Mouse (Mus musculus) cortical plate, adult 2 months (tissue): Measurements from ENCODE around the gene Grn. TPM values are rescaled to one million over a fixed set of nuclear protein-coding genes. Genes with fewer than 3 reads are reported as not detected.

Source experiments
- H3K27ac ChIP-seq: fragments of 200-500 bp; 2 replicates; pipeline ENCODE4 v1.5.1; 2012; ENCODE audit warnings: low read length, control low read depth, inconsistent platforms; ENCODE audit not compliant: insufficient read depth
- H3K4me1 ChIP-seq: fragments of 200-500 bp; 2 replicates; pipeline ENCODE4 v1.6.1; 2011; ENCODE audit warnings: low read length; ENCODE audit not compliant: control insufficient read depth, insufficient read depth
- H3K4me3 ChIP-seq: fragments of 200-500 bp; 2 replicates; pipeline ENCODE4 v1.5.1; 2011; ENCODE audit warnings: mild to moderate bottlenecking, low read length, control low read depth; ENCODE audit not compliant: insufficient read depth
- CTCF ChIP-seq: fragments of 200-500 bp; IDR thresholded peaks from 2 replicates; pipeline ENCODE4 v1.5.1; 2011; ENCODE audit warnings: mild to moderate bottlenecking, control low read depth, low read length; ENCODE audit not compliant: insufficient read depth; ENCODE audit errors: extremely low read depth
- POLR2A ChIP-seq: fragments of 200-500 bp; IDR thresholded peaks from 2 replicates; pipeline ENCODE4 v1.6.1; 2011; ENCODE audit warnings: mild to moderate bottlenecking, low read length, control low read depth; ENCODE audit not compliant: insufficient read depth; ENCODE audit errors: extremely low read depth
- polyA plus RNA-seq: library from polyadenylated mRNA; depleted of rRNA; stranded (reverse); fragments of >200 nt; gene quantifications from 2 replicates; pipeline ENCODE4 v1.2.3, GENCODE M21; 2012

Grn gene
- polyA plus RNA-seq, 1 experiment = 64.6 TPM

GRCm38 (mm10) chr11:102439093-102440082 lies 9.3 kb downstream of the Grn start:
- no peak for TF ChIP-seq POLR2A
- TF ChIP-seq CTCF = no peak
- H3K27ac ChIP-seq = no peak overlapping the region
- H3K4me1 ChIP-seq = peaks cover 4% of the 10 kb centered on the region; the same call in 1 of the 2 replicates

DNA sequence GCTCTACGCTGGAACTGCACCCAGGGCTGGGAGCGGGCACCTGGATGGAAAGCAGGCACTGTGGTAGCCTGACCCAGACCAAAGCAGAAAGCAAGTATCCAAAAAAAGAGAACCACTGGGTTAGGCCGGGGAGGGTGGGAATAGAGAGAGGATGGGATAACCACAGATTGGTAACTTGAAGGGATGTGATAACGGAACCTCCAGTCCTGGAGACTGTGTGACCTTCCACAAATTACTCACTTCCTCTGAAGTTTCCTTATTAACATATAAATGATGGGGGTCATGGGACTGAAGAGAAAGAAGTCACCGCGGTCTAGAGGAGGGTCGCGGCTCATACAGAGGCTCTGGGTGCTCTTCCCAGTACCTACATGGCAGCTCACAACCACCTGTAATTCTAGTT lies 10.1 kb downstream of the Grn start:
- TF ChIP-seq POLR2A (no peak), CTCF (no peak)
- Histone ChIP-seq H3K4me1 (peaks cover 4% of the 10 kb centered on the region; the same call in 1 of the 2 replicates), H3K27ac (no peak overlapping the region), H3K4me3 (no peak overlapping the region)

More at GRCm38 (mm10) chr11:102439093-102440082, 9.3 kb downstream of the Grn start:
- H3K4me3 ChIP-seq = no peak overlapping the region

- H3K27ac ChIP-seq = no peak overlapping the region
- H3K4me1 ChIP-seq = peaks cover 4% of the 10 kb centered on the region; the same call in 1 of the 2 replicates
- no peak for TF ChIP-seq CTCF
- no peak for TF ChIP-seq POLR2A
- H3K4me3 ChIP-seq = no peak overlapping the region
Observed at GRCm38 (mm10) chr11:102441434-102441833, 11.3 kb downstream of the Grn start.

DNA sequence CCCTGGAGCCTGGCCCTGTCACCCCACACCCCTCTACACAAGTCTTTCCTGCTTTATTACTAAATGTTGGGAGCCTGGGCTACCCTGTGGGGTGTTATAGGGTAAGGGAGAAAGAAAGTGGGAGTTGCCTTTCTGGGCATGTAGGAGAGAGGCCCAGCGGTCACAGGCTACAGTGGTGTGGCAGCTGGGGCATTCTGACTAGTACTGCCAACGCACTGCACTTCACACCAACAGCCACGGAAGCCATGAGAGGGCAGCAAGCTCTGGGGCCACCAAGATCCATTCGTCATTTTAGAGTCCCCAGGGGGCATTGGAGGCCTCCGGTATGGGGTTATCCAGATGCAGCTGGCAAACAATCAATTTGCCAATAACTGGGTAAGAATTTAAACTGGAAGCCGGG lies 12.0 kb downstream of the Grn start:
- Histone ChIP-seq H3K4me3 (no peak overlapping the region), H3K4me1 (peaks cover 4% of the 10 kb centered on the region; the same call in 1 of the 2 replicates), H3K27ac (no peak overlapping the region)
- TF ChIP-seq POLR2A (no peak), CTCF (no peak)

GRCm38 (mm10) chr11:102443740-102444139 lies 13.6 kb downstream of the Grn start:
- Histone ChIP-seq H3K4me1 (peaks cover 8% of the 10 kb centered on the region; the same call in 1 of the 2 replicates), H3K27ac (no peak overlapping the region), H3K4me3 (no peak overlapping the region)
- TF ChIP-seq POLR2A (no peak), CTCF (no peak)

DNA sequence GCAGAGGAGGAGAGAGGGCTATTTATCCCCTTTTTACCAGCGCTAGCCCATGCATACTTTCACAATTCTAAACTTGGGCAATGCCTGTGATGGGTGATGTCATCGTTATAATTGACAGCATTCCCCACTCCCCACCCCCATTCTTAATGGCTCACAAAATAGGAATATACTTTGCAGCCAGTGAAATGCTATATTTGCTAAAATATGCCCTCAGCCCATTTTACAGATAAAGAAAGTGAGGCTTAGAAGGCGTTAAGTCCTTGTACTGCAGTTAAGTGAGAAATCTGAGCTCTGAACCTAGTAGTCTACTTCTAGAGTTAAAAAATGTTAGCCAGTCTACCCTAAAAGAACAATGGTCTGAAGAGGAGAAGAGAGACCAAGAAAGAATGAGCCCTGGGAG lies 14.2 kb downstream of the Grn start:
- TF ChIP-seq CTCF (no peak), POLR2A (no peak)
- Histone ChIP-seq H3K4me3 (no peak overlapping the region), H3K4me1 (peaks cover 7% of the 10 kb centered on the region), H3K27ac (no peak overlapping the region)

- Histone ChIP-seq H3K4me1 (peaks cover 6% of the 10 kb centered on the region), H3K27ac (no peak overlapping the region), H3K4me3 (no peak overlapping the region)
- no peak for TF ChIP-seq POLR2A
- TF ChIP-seq CTCF = no peak
Observed at GRCm38 (mm10) chr11:102444781-102445180, 14.7 kb downstream of the Grn start.

DNA sequence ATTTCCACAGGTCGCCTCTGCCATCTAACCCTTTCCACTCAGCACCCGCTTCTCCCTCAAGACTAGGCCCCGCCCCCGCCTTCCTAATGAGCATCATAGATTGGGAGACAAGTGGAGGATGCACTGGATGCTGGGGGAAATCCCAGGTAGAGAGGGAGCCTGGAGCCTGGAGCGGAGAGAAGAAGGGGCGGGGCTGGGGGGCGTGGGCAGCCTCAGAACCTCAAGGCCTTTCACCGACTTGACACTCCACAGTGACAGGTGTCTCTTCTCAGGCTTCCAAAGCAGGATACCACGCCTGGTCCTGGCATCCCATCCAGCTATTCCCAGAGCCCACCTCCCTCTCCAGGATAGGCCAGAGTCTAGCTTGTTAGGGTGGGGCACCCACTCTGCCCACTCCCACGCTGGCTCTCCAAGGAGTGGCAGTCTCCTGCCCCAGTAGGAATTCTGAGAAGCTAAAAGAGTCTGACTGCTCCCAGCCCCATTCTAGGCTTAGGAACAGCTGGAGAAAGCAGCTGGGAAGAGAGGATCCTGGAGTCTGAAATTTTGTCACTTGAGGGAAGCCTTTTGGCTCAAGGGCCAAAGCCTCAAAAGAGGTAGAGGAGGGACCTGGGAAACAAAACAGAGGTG lies 15.3 kb downstream of the Grn start:
- 0 out of 2 replicates have a peak overlapping the region, but pooled peaks have one; percentile 20 for H3K27ac ChIP-seq
- H3K4me1 ChIP-seq = peaks cover 6% of the 10 kb centered on the region
- TF ChIP-seq CTCF (no peak), POLR2A (no peak)
- H3K4me3 ChIP-seq = peak overlapping the region; percentile 80

- Histone ChIP-seq H3K4me1 (peaks cover 6% of the 10 kb centered on the region), H3K27ac (0 out of 2 replicates have a peak overlapping the region, but pooled peaks have one; percentile 20)
- no peak for TF ChIP-seq POLR2A
- TF ChIP-seq CTCF = no peak
Observed at GRCm38 (mm10) chr11:102445891-102446361, 15.8 kb downstream of the Grn start.

More at GRCm38 (mm10) chr11:102445891-102446361, 15.8 kb downstream of the Grn start:
- peak overlapping the region; percentile 80 for H3K4me3 ChIP-seq
